Mouse (Mus musculus): ENCODE results near the gene Mrps9. TPM values are rescaled to one million over a fixed set of nuclear protein-coding genes. Genes with fewer than 3 reads are reported as not detected.

Mrps9 gene
- total RNA-seq, 1 experiment from 2014 or later: 75.3 TPM

GRCm38 (mm10) chr1:42905148-42905547 is 54.1 kb downstream of the Mrps9 start:
- DNase-seq: no peak

DNA sequence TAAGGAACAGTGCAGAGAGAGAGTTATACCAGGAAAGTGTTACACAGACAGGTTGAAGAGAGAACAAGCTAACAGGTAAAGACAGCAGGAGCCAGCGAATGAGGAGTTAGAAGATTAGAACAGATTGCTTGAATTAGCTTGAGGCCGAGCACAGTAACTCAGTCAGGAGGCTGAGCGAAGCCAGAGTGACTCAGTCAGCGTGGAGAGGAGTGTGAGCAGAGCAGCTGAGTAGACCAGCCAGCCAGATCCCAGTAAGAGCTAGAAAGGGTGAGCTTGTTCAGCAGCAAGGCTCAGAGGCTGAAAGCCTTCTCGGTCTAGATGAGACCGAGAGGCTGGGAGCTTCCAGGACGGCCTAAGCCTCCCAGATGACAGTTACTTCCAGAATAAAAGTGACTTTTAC is 55.7 kb downstream of the Mrps9 start:
- no peak for DNase-seq

- DNase-seq: no peak
Observed at GRCm38 (mm10) chr1:42907153-42907552, 56.1 kb downstream of the Mrps9 start.

DNA sequence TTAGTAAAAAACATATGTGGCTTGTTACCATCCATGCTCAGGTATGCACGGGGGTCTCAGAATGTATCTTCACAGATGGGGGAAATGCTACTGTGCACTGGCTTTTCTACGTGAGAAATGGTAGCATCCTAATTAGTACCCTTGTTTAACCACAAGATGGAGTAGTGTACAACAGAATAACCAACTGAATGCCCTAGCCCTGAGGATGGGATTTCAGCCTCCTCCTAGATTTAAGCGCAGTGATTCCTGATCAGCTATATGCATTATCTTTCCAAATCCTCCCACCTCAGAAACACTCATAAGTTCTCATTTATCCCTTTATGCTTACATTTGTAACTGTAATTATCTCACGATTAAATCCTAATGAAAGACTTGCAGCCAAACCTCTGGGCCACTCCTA is 64.0 kb downstream of the Mrps9 start:
- DNase-seq: no peak

- no peak for DNase-seq
Observed at GRCm38 (mm10) chr1:42916719-42917118, 65.7 kb downstream of the Mrps9 start.

- no peak for DNase-seq
Observed at GRCm38 (mm10) chr1:42917908-42918307, 66.9 kb downstream of the Mrps9 start.

DNA sequence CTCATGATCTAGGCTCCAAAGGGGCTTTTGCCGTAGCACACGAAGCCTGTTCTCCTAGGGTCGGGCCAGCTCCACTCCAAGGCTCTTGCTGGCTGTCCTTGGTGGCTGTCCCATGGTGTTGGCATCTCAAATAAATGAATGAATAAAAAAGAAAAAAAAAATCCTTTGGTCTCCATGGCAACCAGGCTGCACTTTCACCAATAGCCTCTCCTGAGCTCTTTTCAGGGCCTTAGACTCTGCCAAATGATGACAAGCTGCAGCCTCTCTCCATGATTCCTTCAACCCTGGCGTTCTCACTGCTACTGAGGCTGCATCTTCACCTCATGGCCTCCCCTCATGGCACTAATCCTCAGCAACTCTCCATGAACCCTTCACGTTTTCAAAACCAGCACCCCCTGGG is 72.9 kb downstream of the Mrps9 start:
- peak; percentile 15 for DNase-seq

GRCm38 (mm10) chr1:42933613-42934012 is 82.6 kb downstream of the Mrps9 start:
- peak; percentile 9 for DNase-seq

DNA sequence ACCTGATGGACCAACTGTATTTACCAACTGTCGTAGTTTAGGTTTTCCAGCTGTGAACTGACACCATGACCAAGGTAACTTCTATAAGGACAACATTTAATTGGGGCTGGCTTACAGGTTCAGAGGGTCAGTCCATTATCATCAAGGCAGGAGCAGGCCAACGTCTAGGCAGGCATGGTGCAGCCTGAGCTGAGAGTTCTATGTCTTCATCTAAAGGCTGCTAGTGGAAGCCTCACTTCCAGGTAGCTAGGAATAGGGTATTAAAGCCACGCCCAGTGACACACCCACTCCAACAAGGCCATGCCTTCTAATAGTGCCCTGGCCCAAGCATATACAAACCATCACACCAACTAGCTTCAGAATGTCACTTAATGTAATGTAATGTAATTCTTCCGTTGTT is 97.5 kb downstream of the Mrps9 start:
- no peak for DNase-seq

DNA sequence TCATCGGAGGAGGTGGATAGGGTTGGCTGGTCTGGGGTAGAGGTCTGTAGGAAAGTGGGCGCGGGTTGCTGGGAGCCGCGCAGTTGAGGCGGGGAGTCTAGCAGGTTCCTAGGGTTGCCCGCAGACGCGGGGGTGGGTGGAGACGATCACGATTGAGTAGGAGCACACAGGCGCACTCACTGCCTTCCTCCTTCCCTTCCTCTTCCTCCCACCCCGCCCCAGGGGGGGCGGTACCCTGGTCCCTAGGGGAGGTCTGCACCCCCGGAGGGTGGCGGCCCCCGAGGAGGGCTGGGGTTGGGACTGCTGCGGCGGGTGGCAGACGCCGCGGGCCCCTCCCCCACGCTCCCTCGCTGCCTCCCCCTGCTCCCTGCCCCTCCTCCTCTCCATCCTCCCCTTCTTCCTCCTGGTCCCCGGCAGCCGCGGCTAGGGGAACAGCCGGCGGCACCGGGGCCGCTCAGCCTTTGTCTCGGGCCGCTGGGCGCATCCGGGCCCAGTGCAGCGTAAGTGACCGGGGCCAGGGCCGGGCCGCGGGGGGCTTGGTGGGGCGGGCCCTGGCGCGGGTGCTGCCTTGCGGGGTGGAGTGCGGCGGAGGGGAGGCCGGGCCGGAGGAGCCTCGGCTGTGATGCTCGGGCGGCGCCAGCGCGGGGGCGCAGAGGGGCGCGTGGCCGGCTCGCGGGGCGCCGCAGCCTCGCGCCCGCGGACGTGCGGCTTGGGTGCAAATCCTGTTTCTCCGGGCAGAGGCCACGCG is 101.9 kb downstream of the Mrps9 start, which contains the start of gene Gpr45:
TSS of gene Gpr45 (plus strand) at position 139 of the 748 bp plus-strand sequence.
- peak; percentile 26 for DNase-seq

DNA sequence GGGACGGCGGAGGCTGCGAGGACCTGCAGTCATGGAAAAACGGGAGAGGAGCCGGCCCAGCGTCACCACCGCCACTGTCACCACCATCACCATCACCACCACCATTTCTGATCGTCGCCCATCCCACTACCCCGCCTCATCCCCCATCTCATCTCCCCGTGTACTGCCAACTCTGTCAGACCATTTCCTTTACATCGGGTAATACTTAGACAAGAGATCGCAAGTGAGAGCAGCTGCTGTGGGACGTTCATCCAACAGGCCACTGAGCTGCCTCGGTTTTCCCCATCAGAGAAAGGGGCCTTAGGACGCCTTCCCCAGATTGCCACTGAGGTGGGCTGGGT is 102.4 kb downstream of the Mrps9 start:
- no peak for DNase-seq

Other genes with a start within 250 kb of the Mrps9 start
- gene Pou3f3, start 155.5 kb upstream of the Mrps9 start, total RNA-seq (2021): 0.04 and 0.08 TPM in 2 replicates
- gene Gpr45, start 101.6 kb downstream of the Mrps9 start, total RNA-seq (2021): 2.2 and 3.0 TPM in 2 replicates
- gene Tgfbrap1, start 247.4 kb downstream of the Mrps9 start, total RNA-seq (2021): 25.1 and 25.8 TPM in 2 replicates
- 14.6 and 16.6 TPM in 2 replicates for gene AI597479, start 247.5 kb downstream of the Mrps9 start, total RNA-seq (2021)